Mouse (Mus musculus) stomach, embryonic 16.5 days (tissue): Measurements from ENCODE around the gene Adamts2. TPM values are rescaled to one million over a fixed set of nuclear protein-coding genes. Genes with fewer than 3 reads are reported as not detected.

Experiments
- ATAC-seq: fragments of 200-750 bp; cut with Nextera tagmentation; 2 replicates; pipeline ENCODE4 v1.8.0; 2017; ENCODE audit warnings: moderate number of reproducible peaks, moderate TSS enrichment; ENCODE audit not compliant: insufficient read depth, low FRiP score
- H3K27ac ChIP-seq: fragments of 300-500 bp; sonication (generic); 2 replicates; pipeline ENCODE4 v1.5.1; 2014; ENCODE audit warnings: low read length
- H3K27me3 ChIP-seq: fragments of 300-500 bp; sonication (generic); 2 replicates; pipeline ENCODE4 v1.6.1; 2014; ENCODE audit warnings: low read length, control low read depth, mixed read lengths; ENCODE audit not compliant: control insufficient read depth, insufficient read depth
- H3K36me3 ChIP-seq: fragments of 300-500 bp; sonication (generic); 2 replicates; pipeline ENCODE4 v1.6.1; 2014; ENCODE audit warnings: low read length; ENCODE audit not compliant: control insufficient read depth, insufficient read depth
- H3K4me1 ChIP-seq: fragments of 300-500 bp; sonication (generic); 2 replicates; pipeline ENCODE4 v1.6.1; 2014; ENCODE audit warnings: low read length, control low read depth, mixed read lengths; ENCODE audit not compliant: control insufficient read depth, insufficient read depth
- H3K4me2 ChIP-seq: fragments of 300-500 bp; sonication (generic); 2 replicates; pipeline ENCODE4 v1.6.1; 2014; ENCODE audit warnings: low read depth, low read length, mixed read lengths
- H3K4me3 ChIP-seq: fragments of 300-500 bp; sonication (generic); replicated peaks from 2 replicates; pipeline ENCODE4 v1.5.1; 2014; ENCODE audit warnings: mild to moderate bottlenecking, low read length
- H3K9ac ChIP-seq: fragments of 300-500 bp; sonication (generic); 2 replicates; pipeline ENCODE4 v1.6.1; 2014; ENCODE audit warnings: low read length
- H3K9me3 ChIP-seq: fragments of 300-500 bp; sonication (generic); replicated peaks from 2 replicates; pipeline ENCODE4 v1.6.1; 2016; ENCODE audit warnings: low read length, control low read depth; ENCODE audit not compliant: control insufficient read depth
- WGBS: fragments of 180-500 bp; shearing (Covaris S2); extraction: QIAGEN DNeasy Blood & Tissue Kit; methylation state at CpG from one replicate; pipeline ENCODE4 v1.1.7; 2014; 5-methylcytosine and 5-hydroxymethylcytosine counted together
- polyA plus RNA-seq: library from polyadenylated mRNA; unstranded; fragments of >200 nt; fragmentation: Nextera tagmentation; extraction: Ambion mirVana; gene quantifications from 2 replicates; pipeline ENCODE4 v1.2.1, GENCODE M21; 2015

Gene Adamts2
- polyA plus RNA-seq = 13.3 and 14.2 TPM in 2 replicates

GRCm38 (mm10) chr11:50601641-50602355 lies at the start of gene Adamts2:
Gene Adamts2 (plus strand): TSS chr11:50602084.
- Histone ChIP-seq H3K27ac (peak within 1 kb of the TSS; percentile 6; the same call in 1 of the 2 replicates), H3K4me1 (peaks cover 15% of the 10 kb centered on the region), H3K9me3 (0 out of 2 replicates have a peak, but pooled peaks cover 2% of the 10 kb centered on the region), H3K9ac (peak within 1 kb of the TSS; percentile 79), H3K4me2 (peak within 1 kb of the TSS; percentile 91), H3K36me3 (no peaks in the 10 kb centered on the region), H3K4me3 (peak within 1 kb of the TSS; percentile 72), H3K27me3 (peaks cover 41% of the 10 kb centered on the region)
- under 1% methylated on average over 76 of the region's 82 CpGs for WGBS
- ATAC-seq = peak; percentile 88

GRCm38 (mm10) chr11:50557064-50557463 lies 44.8 kb upstream of the Adamts2 start:
- no peaks in the 10 kb centered on the region for H3K27me3 ChIP-seq

GRCm38 (mm10) chr11:50559108-50559507 lies 42.8 kb upstream of the Adamts2 start:
- Histone ChIP-seq H3K36me3 (no peaks in the 10 kb centered on the region), H3K4me1 (no peaks in the 10 kb centered on the region), H3K9me3 (no peaks in the 10 kb centered on the region), H3K4me2 (no peak overlapping the region), H3K4me3 (no peak overlapping the region), H3K27ac (no peak overlapping the region), H3K27me3 (no peaks in the 10 kb centered on the region), H3K9ac (no peak overlapping the region)
- WGBS = 30% methylated on average over 4 of the region's 4 CpGs
- ATAC-seq = no peak

More at GRCm38 (mm10) chr11:50557064-50557463, 44.8 kb upstream of the Adamts2 start:
- no peak for ATAC-seq
- Histone ChIP-seq H3K36me3 (no peaks in the 10 kb centered on the region), H3K9ac (no peak overlapping the region), H3K4me3 (no peak overlapping the region), H3K4me2 (no peak overlapping the region), H3K27ac (no peak overlapping the region), H3K9me3 (no peaks in the 10 kb centered on the region), H3K4me1 (no peaks in the 10 kb centered on the region)
- WGBS = 88% methylated on average over 3 of the region's 3 CpGs

- Histone ChIP-seq H3K9me3 (no peaks in the 10 kb centered on the region), H3K36me3 (no peaks in the 10 kb centered on the region), H3K9ac (no peak overlapping the region), H3K27ac (no peak overlapping the region), H3K4me2 (no peak overlapping the region), H3K4me1 (no peaks in the 10 kb centered on the region), H3K27me3 (no peaks in the 10 kb centered on the region), H3K4me3 (no peak overlapping the region)
- 65% methylated on average over 20 of the region's 20 CpGs for WGBS
- ATAC-seq = no peak
These were observed 36.2 kb upstream of the Adamts2 start for GRCm38 (mm10) chr11:50565466-50566211.

GRCm38 (mm10) chr11:50571448-50571847 lies 30.4 kb upstream of the Adamts2 start:
- whole genome bisulfite sequencing = 72% methylated on average over 6 of the region's 6 CpGs
- Histone ChIP-seq H3K9ac (no peak overlapping the region), H3K4me2 (no peak overlapping the region), H3K36me3 (no peaks in the 10 kb centered on the region), H3K9me3 (no peaks in the 10 kb centered on the region), H3K4me1 (no peaks in the 10 kb centered on the region), H3K27ac (no peak overlapping the region), H3K4me3 (no peak overlapping the region), H3K27me3 (no peaks in the 10 kb centered on the region)
- no peak for ATAC-seq

- Histone ChIP-seq H3K27me3 (no peaks in the 10 kb centered on the region), H3K9me3 (no peaks in the 10 kb centered on the region), H3K27ac (no peak overlapping the region), H3K4me1 (no peaks in the 10 kb centered on the region), H3K9ac (no peak overlapping the region), H3K4me2 (no peak overlapping the region), H3K4me3 (no peak overlapping the region), H3K36me3 (no peaks in the 10 kb centered on the region)
- no peak for ATAC-seq
- WGBS = 46% methylated on average over 4 of the region's 4 CpGs
These were observed 25.4 kb upstream of the Adamts2 start for GRCm38 (mm10) chr11:50576521-50576920.

GRCm38 (mm10) chr11:50587026-50587425 lies 14.9 kb upstream of the Adamts2 start:
- WGBS = 32% methylated on average over 7 of the region's 7 CpGs
- H3K9ac ChIP-seq = no peak overlapping the region

GRCm38 (mm10) chr11:50587787-50588186 lies 14.1 kb upstream of the Adamts2 start:
- Histone ChIP-seq H3K4me3 (no peak overlapping the region), H3K36me3 (no peaks in the 10 kb centered on the region), H3K27ac (no peak overlapping the region), H3K9me3 (no peaks in the 10 kb centered on the region), H3K4me2 (no peak overlapping the region), H3K4me1 (no peaks in the 10 kb centered on the region), H3K27me3 (no peaks in the 10 kb centered on the region), H3K9ac (no peak overlapping the region)
- 10% methylated on average over 3 of the region's 3 CpGs for WGBS
- ATAC-seq = no peak; the same call in 1 of the 2 replicates

More at GRCm38 (mm10) chr11:50587026-50587425, 14.9 kb upstream of the Adamts2 start:
- Histone ChIP-seq H3K4me2 (no peak overlapping the region), H3K27me3 (no peaks in the 10 kb centered on the region), H3K4me3 (no peak overlapping the region), H3K9me3 (no peaks in the 10 kb centered on the region), H3K27ac (no peak overlapping the region), H3K36me3 (no peaks in the 10 kb centered on the region), H3K4me1 (no peaks in the 10 kb centered on the region)
- ATAC-seq = no peak

GRCm38 (mm10) chr11:50589060-50589459 lies 12.8 kb upstream of the Adamts2 start:
- Histone ChIP-seq H3K4me3 (no peak overlapping the region), H3K9ac (no peak overlapping the region), H3K9me3 (no peaks in the 10 kb centered on the region), H3K27ac (no peak overlapping the region), H3K27me3 (no peaks in the 10 kb centered on the region), H3K4me2 (no peak overlapping the region), H3K36me3 (no peaks in the 10 kb centered on the region), H3K4me1 (no peaks in the 10 kb centered on the region)
- no peak for ATAC-seq
- 35% methylated on average over 11 of the region's 11 CpGs for WGBS
